Mouse (Mus musculus) neural tube, embryonic 12.5 days (tissue): ENCODE results near the gene Hnrnpa0. TPM values are rescaled to one million over a fixed set of nuclear protein-coding genes. Genes with fewer than 3 reads are reported as not detected.

Experiments
- ATAC-seq: fragments of 200-750 bp; cut with Nextera tagmentation; 2 replicates; pipeline ENCODE4 v1.8.0; 2017; ENCODE audit warnings: low read depth, mild to moderate bottlenecking, moderate TSS enrichment, moderate library complexity; ENCODE audit not compliant: low FRiP score
- H3K27ac ChIP-seq: fragments of 300-500 bp; sonication (generic); 2 replicates; pipeline ENCODE4 v1.5.1; 2016
- H3K27me3 ChIP-seq: fragments of 300-500 bp; sonication (generic); replicated peaks from 2 replicates; pipeline ENCODE4 v1.6.1; 2016; ENCODE audit warnings: mild to moderate bottlenecking
- H3K36me3 ChIP-seq: fragments of 300-500 bp; sonication (generic); 2 replicates; pipeline ENCODE4 v1.6.1; 2016; ENCODE audit warnings: mild to moderate bottlenecking
- H3K4me1 ChIP-seq: fragments of 300-500 bp; sonication (generic); 2 replicates; pipeline ENCODE4 v1.6.1; 2016
- H3K4me2 ChIP-seq: fragments of 300-500 bp; sonication (generic); replicated peaks from 2 replicates; pipeline ENCODE4 v1.6.1; 2016; ENCODE audit warnings: mild to moderate bottlenecking
- H3K4me3 ChIP-seq: fragments of 300-500 bp; sonication (generic); 2 replicates; pipeline ENCODE4 v1.5.1; 2016
- H3K9ac ChIP-seq: fragments of 300-500 bp; sonication (generic); 2 replicates; pipeline ENCODE4 v1.6.1; 2016; ENCODE audit warnings: mild to moderate bottlenecking
- H3K9me3 ChIP-seq: fragments of 300-500 bp; sonication (generic); 2 replicates; pipeline ENCODE4 v1.6.1; 2016; ENCODE audit warnings: mild to moderate bottlenecking
- whole genome bisulfite sequencing: fragments of 180-500 bp; shearing (Covaris S2); methylation state at CpG from one replicate; pipeline ENCODE4 v1.1.7; 2016; 5-methylcytosine and 5-hydroxymethylcytosine counted together
- polyA plus RNA-seq: library from polyadenylated mRNA; unstranded; fragments of >200 nt; fragmentation: Nextera tagmentation; extraction: Ambion mirVana; gene quantifications from 2 replicates; pipeline ENCODE4 v1.2.1, GENCODE M21; 2016

Gene Hnrnpa0
- polyA plus RNA-seq, 1 experiment from 2014 or later, result 44.4 TPM

- Histone ChIP-seq H3K4me1 (peaks cover 18% of the 10 kb centered on the region), H3K27ac (no peak overlapping the region), H3K27me3 (no peaks in the 10 kb centered on the region), H3K9me3 (no peaks in the 10 kb centered on the region), H3K36me3 (no peaks in the 10 kb centered on the region; the same call in 1 of the 2 replicates), H3K9ac (no peak overlapping the region), H3K4me3 (no peak overlapping the region), H3K4me2 (0 out of 2 replicates have a peak overlapping the region, but pooled peaks have one; percentile 2)
- no peak for ATAC-seq
- 82% methylated on average over 3 of the region's 3 CpGs for WGBS
These were observed 4.1 kb downstream of the Hnrnpa0 start for GRCm38 (mm10) chr13:58124278-58124677.

GRCm38 (mm10) chr13:58123381-58123780 is 5.0 kb downstream of the Hnrnpa0 start:
- Histone ChIP-seq H3K4me1 (peaks cover 18% of the 10 kb centered on the region), H3K9me3 (no peaks in the 10 kb centered on the region), H3K27me3 (no peaks in the 10 kb centered on the region), H3K4me3 (no peak overlapping the region), H3K27ac (no peak overlapping the region), H3K36me3 (no peaks in the 10 kb centered on the region; the same call in 1 of the 2 replicates), H3K4me2 (0 out of 2 replicates have a peak overlapping the region, but pooled peaks have one; percentile 12), H3K9ac (no peak overlapping the region)
- WGBS, result 61% methylated on average over 8 of the region's 8 CpGs
- ATAC-seq, result no peak

- Histone ChIP-seq H3K9me3 (no peaks in the 10 kb centered on the region), H3K36me3 (no peaks in the 10 kb centered on the region; the same call in 1 of the 2 replicates), H3K27ac (no peak overlapping the region), H3K4me1 (peaks cover 18% of the 10 kb centered on the region), H3K4me2 (no peak overlapping the region), H3K9ac (no peak overlapping the region), H3K4me3 (no peak overlapping the region), H3K27me3 (no peaks in the 10 kb centered on the region)
- no peak for ATAC-seq
- WGBS, result 40% methylated on average over 10 of the region's 10 CpGs
These were observed 5.5 kb downstream of the Hnrnpa0 start for GRCm38 (mm10) chr13:58122786-58123297.

GRCm38 (mm10) chr13:58117318-58118017 is 10.9 kb downstream of the Hnrnpa0 start:
- Histone ChIP-seq H3K27ac (no peak overlapping the region), H3K27me3 (no peaks in the 10 kb centered on the region), H3K9ac (no peak overlapping the region), H3K9me3 (no peaks in the 10 kb centered on the region), H3K4me1 (peaks cover 9% of the 10 kb centered on the region), H3K4me3 (no peak overlapping the region), H3K36me3 (no peaks in the 10 kb centered on the region), H3K4me2 (no peak overlapping the region)
- ATAC-seq, result no peak
- WGBS, result 71% methylated on average over 8 of the region's 8 CpGs

GRCm38 (mm10) chr13:58116801-58117200 is 11.6 kb downstream of the Hnrnpa0 start:
- peaks cover 15% of the 10 kb centered on the region for H3K4me1 ChIP-seq
- H3K9ac ChIP-seq, result no peak overlapping the region
- no peaks in the 10 kb centered on the region for H3K27me3 ChIP-seq
- H3K4me3 ChIP-seq, result no peak overlapping the region
- no peak for ATAC-seq
- H3K27ac ChIP-seq, result no peak overlapping the region
- no peaks in the 10 kb centered on the region for H3K9me3 ChIP-seq
- no peaks in the 10 kb centered on the region for H3K36me3 ChIP-seq
- 88% methylated on average over 2 of the region's 2 CpGs for WGBS
- no peak overlapping the region for H3K4me2 ChIP-seq

GRCm38 (mm10) chr13:58115227-58115626 is 13.1 kb downstream of the Hnrnpa0 start:
- Histone ChIP-seq H3K9me3 (no peaks in the 10 kb centered on the region), H3K27me3 (no peaks in the 10 kb centered on the region), H3K36me3 (no peaks in the 10 kb centered on the region), H3K4me1 (peaks cover 15% of the 10 kb centered on the region), H3K4me2 (no peak overlapping the region), H3K27ac (no peak overlapping the region), H3K9ac (no peak overlapping the region), H3K4me3 (no peak overlapping the region)
- 57% methylated on average over 13 of the region's 13 CpGs for WGBS
- no peak for ATAC-seq

- Histone ChIP-seq H3K27ac (peak within 1 kb of the TSS; percentile 67), H3K9ac (peak within 1 kb of the TSS; percentile 72), H3K9me3 (no peaks in the 10 kb centered on the region), H3K4me2 (peak within 1 kb of the TSS; percentile 77), H3K27me3 (no peaks in the 10 kb centered on the region), H3K4me3 (peak within 1 kb of the TSS; percentile 41), H3K36me3 (no peaks in the 10 kb centered on the region), H3K4me1 (peaks cover 15% of the 10 kb centered on the region)
- under 1% methylated on average over 35 of the region's 35 CpGs for WGBS
- ATAC-seq, result peak; percentile 86
These were observed 15.1 kb downstream of the Hnrnpa0 start, which contains the start of gene Klhl3 for GRCm38 (mm10) chr13:58113061-58113900. Klhl3 (minus strand) TSS chr13:58113592.

GRCm38 (mm10) chr13:58112601-58113041 is 15.7 kb downstream of the Hnrnpa0 start:
- no peaks in the 10 kb centered on the region for H3K36me3 ChIP-seq
- peak overlapping the region; percentile 72 for H3K9ac ChIP-seq
- no peaks in the 10 kb centered on the region for H3K9me3 ChIP-seq
- H3K27ac ChIP-seq, result 0 out of 2 replicates have a peak overlapping the region, but pooled peaks have one; percentile 67
- peak overlapping the region; percentile 41 for H3K4me3 ChIP-seq
- H3K27me3 ChIP-seq, result no peaks in the 10 kb centered on the region
- H3K4me2 ChIP-seq, result peak overlapping the region; percentile 77
- 19% methylated on average over 11 of the region's 11 CpGs for WGBS
- peaks cover 15% of the 10 kb centered on the region for H3K4me1 ChIP-seq
- 0 out of 2 replicates have a peak, but pooled peaks have one; percentile 53 for ATAC-seq

- Histone ChIP-seq H3K4me3 (peak overlapping the region; percentile 41), H3K36me3 (no peaks in the 10 kb centered on the region), H3K4me2 (peak overlapping the region; percentile 77), H3K9ac (peak overlapping the region; percentile 72), H3K27me3 (no peaks in the 10 kb centered on the region), H3K4me1 (peaks cover 15% of the 10 kb centered on the region), H3K27ac (no peak overlapping the region), H3K9me3 (no peaks in the 10 kb centered on the region)
- 79% methylated on average over 10 of the region's 10 CpGs for WGBS
- no peak for ATAC-seq
These were observed 16.2 kb downstream of the Hnrnpa0 start for GRCm38 (mm10) chr13:58112191-58112590.

- Histone ChIP-seq H3K27ac (no peak overlapping the region), H3K4me2 (no peak overlapping the region), H3K4me3 (no peak overlapping the region), H3K27me3 (no peaks in the 10 kb centered on the region), H3K9ac (no peak overlapping the region), H3K4me1 (peaks cover 15% of the 10 kb centered on the region), H3K9me3 (no peaks in the 10 kb centered on the region), H3K36me3 (no peaks in the 10 kb centered on the region)
- no peak for ATAC-seq
- 94% methylated on average over 6 of the region's 6 CpGs for WGBS
These were observed 17.1 kb downstream of the Hnrnpa0 start for GRCm38 (mm10) chr13:58111306-58111705.

- WGBS, result 33% methylated on average over 8 of the region's 8 CpGs
- ATAC-seq, result peak; percentile 81
- no peak overlapping the region for H3K9ac ChIP-seq
- H3K4me1 ChIP-seq, result peaks cover 8% of the 10 kb centered on the region; the same call in 1 of the 2 replicates
- no peaks in the 10 kb centered on the region for H3K9me3 ChIP-seq
- peak overlapping the region; percentile 16; the same call in 1 of the 2 replicates for H3K4me2 ChIP-seq
- no peaks in the 10 kb centered on the region for H3K27me3 ChIP-seq
- no peak overlapping the region for H3K4me3 ChIP-seq
- no peak overlapping the region for H3K27ac ChIP-seq
- H3K36me3 ChIP-seq, result no peaks in the 10 kb centered on the region
These were observed 37.7 kb downstream of the Hnrnpa0 start for GRCm38 (mm10) chr13:58090643-58091042.

GRCm38 (mm10) chr13:58084396-58084795 is 44.0 kb downstream of the Hnrnpa0 start:
- H3K4me3 ChIP-seq, result no peak overlapping the region
- no peak overlapping the region for H3K9ac ChIP-seq
- ATAC-seq, result no peak
- WGBS, result 92% methylated on average over 5 of the region's 5 CpGs
- no peaks in the 10 kb centered on the region for H3K27me3 ChIP-seq
- H3K36me3 ChIP-seq, result no peaks in the 10 kb centered on the region; the same call in none of the 2 replicates
- H3K27ac ChIP-seq, result no peak overlapping the region
- H3K9me3 ChIP-seq, result no peaks in the 10 kb centered on the region
- no peak overlapping the region for H3K4me2 ChIP-seq
- no peaks in the 10 kb centered on the region for H3K4me1 ChIP-seq
